Mouse (Mus musculus) midbrain, embryonic 16.5 days (tissue): Measurements from ENCODE around the gene Oas1g. TPM values are rescaled to one million over a fixed set of nuclear protein-coding genes. Genes with fewer than 3 reads are reported as not detected.
"Not testable (repeated sequence)": the region's sequence is repeated elsewhere in the genome, so short reads cannot be mapped to it uniquely, and the experiment has no call there.

ENCODE experiments used
- ATAC-seq: fragments of 200-750 bp; cut with Nextera tagmentation; 2 replicates; pipeline ENCODE4 v1.8.0; 2017; ENCODE audit warnings: moderate TSS enrichment
- H3K27ac ChIP-seq: fragments of 300-500 bp; sonication (generic); 2 replicates; pipeline ENCODE4 v1.5.1; 2014; ENCODE audit warnings: mild to moderate bottlenecking, low read length, mixed read lengths
- H3K27me3 ChIP-seq: fragments of 300-500 bp; sonication (generic); 2 replicates; pipeline ENCODE4 v1.6.1; 2014; ENCODE audit warnings: low read depth, low read length, mixed read lengths; ENCODE audit not compliant: control insufficient read depth, insufficient read depth
- H3K36me3 ChIP-seq: fragments of 300-500 bp; sonication (generic); 2 replicates; pipeline ENCODE4 v1.6.1; 2014; ENCODE audit warnings: mild to moderate bottlenecking, low read length, moderate library complexity, mixed read lengths; ENCODE audit not compliant: control insufficient read depth, insufficient read depth
- H3K4me1 ChIP-seq: fragments of 300-500 bp; sonication (generic); 2 replicates; pipeline ENCODE4 v1.6.1; 2014; ENCODE audit warnings: mild to moderate bottlenecking, low read length, mixed read lengths; ENCODE audit not compliant: control insufficient read depth, insufficient read depth
- H3K4me2 ChIP-seq: fragments of 300-500 bp; sonication (generic); 2 replicates; pipeline ENCODE4 v1.6.1; 2014; ENCODE audit warnings: mild to moderate bottlenecking, low read length, mixed read lengths
- H3K4me3 ChIP-seq: fragments of 300-500 bp; sonication (generic); 2 replicates; pipeline ENCODE4 v1.5.1; 2014; ENCODE audit warnings: low read depth, mild to moderate bottlenecking, low read length, moderate library complexity, mixed read lengths
- H3K9ac ChIP-seq: fragments of 300-500 bp; sonication (generic); 2 replicates; pipeline ENCODE4 v1.6.1; 2014; ENCODE audit warnings: low read depth, low read length, mixed read lengths
- H3K9me3 ChIP-seq: fragments of 300-500 bp; sonication (generic); replicated peaks from 2 replicates; pipeline ENCODE4 v1.6.1; 2014; ENCODE audit warnings: mild to moderate bottlenecking, low read length, mixed read lengths; ENCODE audit not compliant: control insufficient read depth, poor library complexity, severe bottlenecking
- WGBS: fragments of 180-500 bp; shearing (Covaris S2); extraction: QIAGEN DNeasy Blood & Tissue Kit; methylation state at CpG from one replicate; pipeline ENCODE4 v1.1.7; 2014; 5-methylcytosine and 5-hydroxymethylcytosine counted together
- polyA plus RNA-seq: library from polyadenylated mRNA; unstranded; fragments of >200 nt; fragmentation: Nextera tagmentation; extraction: Ambion mirVana; gene quantifications from 2 replicates; pipeline ENCODE4 v1.2.1, GENCODE M21; 2015

The Oas1g gene
- polyA plus RNA-seq, 1 experiment from 2014 or later = not detected

GRCm38 (mm10) chr5:120877407-120877806, 10.0 kb downstream of the Oas1g start:
- H3K27me3 ChIP-seq, H3K4me1 ChIP-seq, ATAC-seq, H3K9ac ChIP-seq, H3K9me3 ChIP-seq, H3K4me2 ChIP-seq, H3K36me3 ChIP-seq, H3K27ac ChIP-seq, H3K4me3 ChIP-seq: not testable (repeated sequence)
- WGBS = 79% methylated on average over 2 of the region's 2 CpGs

GRCm38 (mm10) chr5:120876839-120877238, 10.6 kb downstream of the Oas1g start:
- H3K4me3 ChIP-seq, H3K4me2 ChIP-seq, ATAC-seq, H3K27ac ChIP-seq, H3K9me3 ChIP-seq, H3K36me3 ChIP-seq, H3K27me3 ChIP-seq, H3K9ac ChIP-seq, H3K4me1 ChIP-seq: not testable (repeated sequence)
- WGBS = 76% methylated on average over 2 of the region's 3 CpGs

- WGBS = 54% methylated on average over 2 of the region's 2 CpGs
- ATAC-seq = no peak
- no peak overlapping the region for H3K9ac ChIP-seq
Observed at GRCm38 (mm10) chr5:120871469-120871868, 15.9 kb downstream of the Oas1g start.

GRCm38 (mm10) chr5:120870782-120871181, 16.6 kb downstream of the Oas1g start:
- no peak overlapping the region for H3K4me3 ChIP-seq
- H3K36me3 ChIP-seq = no peaks in the 10 kb centered on the region
- H3K4me1 ChIP-seq = no peaks in the 10 kb centered on the region
- WGBS = 83% methylated on average over 7 of the region's 7 CpGs
- no peaks in the 10 kb centered on the region for H3K27me3 ChIP-seq
- no peak for ATAC-seq
- no peaks in the 10 kb centered on the region for H3K9me3 ChIP-seq
- H3K4me2 ChIP-seq = no peak overlapping the region
- H3K27ac ChIP-seq = no peak overlapping the region
- no peak overlapping the region for H3K9ac ChIP-seq

More at GRCm38 (mm10) chr5:120871469-120871868, 15.9 kb downstream of the Oas1g start:
- Histone ChIP-seq H3K27ac (no peak overlapping the region), H3K4me3 (no peak overlapping the region), H3K4me1 (no peaks in the 10 kb centered on the region), H3K27me3 (no peaks in the 10 kb centered on the region), H3K4me2 (no peak overlapping the region), H3K9me3 (no peaks in the 10 kb centered on the region), H3K36me3 (no peaks in the 10 kb centered on the region)

- no peak for ATAC-seq
- Histone ChIP-seq H3K4me1 (no peaks in the 10 kb centered on the region), H3K9me3 (no peaks in the 10 kb centered on the region), H3K27me3 (no peaks in the 10 kb centered on the region), H3K4me2 (no peak overlapping the region), H3K27ac (no peak overlapping the region), H3K4me3 (no peak overlapping the region), H3K36me3 (no peaks in the 10 kb centered on the region), H3K9ac (no peak overlapping the region)
- 58% methylated on average over 3 of the region's 3 CpGs for WGBS
Observed at GRCm38 (mm10) chr5:120870081-120870480, 17.3 kb downstream of the Oas1g start.

- ATAC-seq = no peak
- Histone ChIP-seq H3K36me3 (no peaks in the 10 kb centered on the region), H3K9ac (no peak overlapping the region), H3K4me3 (no peak overlapping the region), H3K27me3 (no peaks in the 10 kb centered on the region), H3K4me2 (no peak overlapping the region), H3K4me1 (no peaks in the 10 kb centered on the region), H3K27ac (no peak overlapping the region), H3K9me3 (no peaks in the 10 kb centered on the region)
- WGBS = 81% methylated on average over 7 of the region's 7 CpGs
Observed at GRCm38 (mm10) chr5:120869436-120870015, 17.9 kb downstream of the Oas1g start.

GRCm38 (mm10) chr5:120865336-120865860, 22.0 kb downstream of the Oas1g start:
- ATAC-seq = no peak

GRCm38 (mm10) chr5:120861121-120861520, 26.3 kb downstream of the Oas1g start, which contains the start of gene Oas1h:
Gene Oas1h, plus strand, starts transcription at chr5:120861421.
- Histone ChIP-seq H3K4me2 (no peak within 1 kb of the TSS), H3K9me3 (no peaks in the 10 kb centered on the region), H3K9ac (no peak within 1 kb of the TSS), H3K4me3 (no peak within 1 kb of the TSS), H3K36me3 (no peaks in the 10 kb centered on the region), H3K27me3 (no peaks in the 10 kb centered on the region), H3K4me1 (no peaks in the 10 kb centered on the region), H3K27ac (no peak within 1 kb of the TSS)
- no peak for ATAC-seq
- WGBS = 53% methylated on average over 4 of the region's 4 CpGs

More at GRCm38 (mm10) chr5:120865336-120865860, 22.0 kb downstream of the Oas1g start:
- Histone ChIP-seq H3K27ac (no peak overlapping the region), H3K36me3 (no peaks in the 10 kb centered on the region), H3K27me3 (no peaks in the 10 kb centered on the region), H3K4me1 (no peaks in the 10 kb centered on the region), H3K9ac (no peak overlapping the region), H3K4me3 (no peak overlapping the region), H3K9me3 (no peaks in the 10 kb centered on the region), H3K4me2 (no peak overlapping the region)
- WGBS = 67% methylated on average over 3 of the region's 3 CpGs

GRCm38 (mm10) chr5:120859241-120859640, 28.2 kb downstream of the Oas1g start:
- Histone ChIP-seq H3K27ac (no peak overlapping the region), H3K27me3 (no peaks in the 10 kb centered on the region), H3K9me3 (peaks cover under 1% of the 10 kb centered on the region; the same call in 1 of the 2 replicates), H3K4me1 (no peaks in the 10 kb centered on the region), H3K4me2 (no peak overlapping the region), H3K4me3 (no peak overlapping the region), H3K9ac (no peak overlapping the region), H3K36me3 (no peaks in the 10 kb centered on the region)
- no peak for ATAC-seq
- WGBS = 75% methylated on average over 2 of the region's 2 CpGs
